Mouse (Mus musculus): ENCODE measurements around the gene 4930512M02Rik.

GRCm38 (mm10) chr11:11667254-11667921 lies 39.8 kb upstream of the 4930512M02Rik start:
- no peak for TF ChIP-seq POLR2A (IDR thresholded peaks at IDR 0.05; ENCODE audit: low read depth, low read length)
- TF ChIP-seq CTCF (conservative IDR thresholded peaks at IDR 0.05; ENCODE audit: insufficient read depth, insufficient read length, low read depth, low read length): no peak

Data from kidney, adult 2 months (tissue).